Mouse (Mus musculus): ENCODE data around the gene Adra1b.

DNA sequence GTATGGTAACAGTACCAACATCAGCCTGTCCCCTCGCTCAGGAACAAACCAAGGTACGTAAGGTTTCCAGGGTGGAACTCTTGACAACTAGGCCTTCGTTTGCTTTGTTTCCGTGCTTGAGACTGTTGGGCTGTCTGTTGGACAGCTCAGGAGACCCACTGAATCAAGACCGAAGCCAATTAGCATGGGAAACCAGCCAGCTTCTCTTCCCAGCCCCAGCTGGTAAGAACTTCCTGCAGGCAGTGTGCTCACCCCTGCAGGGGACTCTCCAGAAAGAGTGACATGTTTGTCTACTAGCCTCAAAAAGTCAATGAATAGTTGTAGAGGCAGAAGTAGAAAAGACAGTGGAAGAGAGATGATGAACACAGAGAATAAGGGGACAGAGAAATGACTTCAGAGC is 23.8 kb downstream of the Adra1b start:
- TF ChIP-seq GATA1 (IDR thresholded peaks at IDR 0.05; ENCODE audit: borderline replicate concordance, low read length) (no peak), FLI1 (IDR thresholded peaks at IDR 0.05; ENCODE audit: low read length) (no peak)

All from megakaryocyte, embryonic 14.5 days (primary cell).